Mouse (Mus musculus): ENCODE measurements at regions not wholly inside any gene's neighbourhood (a gene's known extent, or its start where the extent isn't known, plus 50 kb on each side); places are given as distances from the start of the nearest gene placed in this dataset.

- DNase-seq (ENCODE audit: low spot score): no peak
- no peak overlapping the region for H3K27ac ChIP-seq (ENCODE audit: low read depth, low read length)
- H3K36me3 ChIP-seq (ENCODE audit: control insufficient read depth, insufficient read depth, low read length): no peaks in the 10 kb centered on the region
- no peak overlapping the region for H3K4me3 ChIP-seq (ENCODE audit: low read depth, low read length)
- H3K4me2 ChIP-seq: no peak overlapping the region
- ATAC-seq (replicated peaks; ENCODE audit: low FRiP score): no peak
- no peak overlapping the region for H3K9ac ChIP-seq (ENCODE audit: low read depth, low read length)
- 37% methylated on average over 4 of the region's 4 CpGs for WGBS
- H3K27me3 ChIP-seq (replicated peaks; ENCODE audit: control insufficient read depth, insufficient read depth, low read length): no peaks in the 10 kb centered on the region
- H3K4me1 ChIP-seq (replicated peaks; ENCODE audit: control insufficient read depth, insufficient read depth, low read length): no peaks in the 10 kb centered on the region
- no peaks in the 10 kb centered on the region for H3K9me3 ChIP-seq (ENCODE audit: control insufficient read depth, low read length)
These were observed 80.0 kb upstream of the Egln3 start for GRCm38 (mm10) chr12:54283646-54284045.

GRCm38 (mm10) chr12:54283011-54283410 is 79.4 kb upstream of the Egln3 start:
- WGBS: 73% methylated on average over 1 of the region's 1 CpGs
- Histone ChIP-seq H3K4me1 (replicated peaks; ENCODE audit: control insufficient read depth, insufficient read depth, low read length) (no peaks in the 10 kb centered on the region), H3K27me3 (replicated peaks; ENCODE audit: control insufficient read depth, insufficient read depth, low read length) (no peaks in the 10 kb centered on the region), H3K36me3 (ENCODE audit: control insufficient read depth, insufficient read depth, low read length) (no peaks in the 10 kb centered on the region), H3K9ac (ENCODE audit: low read depth, low read length) (no peak overlapping the region), H3K9me3 (ENCODE audit: control insufficient read depth, low read length) (no peaks in the 10 kb centered on the region), H3K4me3 (ENCODE audit: low read depth, low read length) (no peak overlapping the region), H3K27ac (ENCODE audit: low read depth, low read length) (no peak overlapping the region), H3K4me2 (no peak overlapping the region)
- ATAC-seq (replicated peaks; ENCODE audit: low FRiP score) (no peak), DNase-seq (ENCODE audit: low spot score) (no peak)

- no peaks in the 10 kb centered on the region for H3K27me3 ChIP-seq (replicated peaks; ENCODE audit: control insufficient read depth, insufficient read depth, low read length)
- H3K4me3 ChIP-seq (ENCODE audit: low read depth, low read length): no peak overlapping the region
- H3K4me1 ChIP-seq (replicated peaks; ENCODE audit: control insufficient read depth, insufficient read depth, low read length): no peaks in the 10 kb centered on the region
- 52% methylated on average over 4 of the region's 4 CpGs for WGBS
- no peaks in the 10 kb centered on the region for H3K36me3 ChIP-seq (ENCODE audit: control insufficient read depth, insufficient read depth, low read length)
- no peak overlapping the region for H3K27ac ChIP-seq (ENCODE audit: low read depth, low read length)
- H3K9me3 ChIP-seq (ENCODE audit: control insufficient read depth, low read length): no peaks in the 10 kb centered on the region
- ATAC-seq (replicated peaks; ENCODE audit: low FRiP score): no peak
- H3K4me2 ChIP-seq: no peak overlapping the region
- DNase-seq (ENCODE audit: low spot score): no peak
- no peak overlapping the region for H3K9ac ChIP-seq (ENCODE audit: low read depth, low read length)
These were observed 78.7 kb upstream of the Egln3 start for GRCm38 (mm10) chr12:54282281-54282921.

GRCm38 (mm10) chr12:54280457-54280856 is 76.8 kb upstream of the Egln3 start:
- Histone ChIP-seq H3K36me3 (ENCODE audit: control insufficient read depth, insufficient read depth, low read length) (no peaks in the 10 kb centered on the region), H3K27me3 (replicated peaks; ENCODE audit: control insufficient read depth, insufficient read depth, low read length) (no peaks in the 10 kb centered on the region), H3K27ac (ENCODE audit: low read depth, low read length) (no peak overlapping the region), H3K4me1 (replicated peaks; ENCODE audit: control insufficient read depth, insufficient read depth, low read length) (no peaks in the 10 kb centered on the region), H3K4me2 (no peak overlapping the region), H3K4me3 (ENCODE audit: low read depth, low read length) (no peak overlapping the region), H3K9me3 (ENCODE audit: control insufficient read depth, low read length) (no peaks in the 10 kb centered on the region), H3K9ac (ENCODE audit: low read depth, low read length) (no peak overlapping the region)
- 83% methylated on average over 4 of the region's 4 CpGs for WGBS
- DNase-seq (ENCODE audit: low spot score) (no peak), ATAC-seq (replicated peaks; ENCODE audit: low FRiP score) (no peak)

GRCm38 (mm10) chr12:54280001-54280400 is 76.3 kb upstream of the Egln3 start:
- Histone ChIP-seq H3K36me3 (ENCODE audit: control insufficient read depth, insufficient read depth, low read length) (no peaks in the 10 kb centered on the region), H3K4me2 (no peak overlapping the region), H3K9ac (ENCODE audit: low read depth, low read length) (no peak overlapping the region), H3K9me3 (ENCODE audit: control insufficient read depth, low read length) (no peaks in the 10 kb centered on the region), H3K4me3 (ENCODE audit: low read depth, low read length) (no peak overlapping the region), H3K27me3 (replicated peaks; ENCODE audit: control insufficient read depth, insufficient read depth, low read length) (no peaks in the 10 kb centered on the region), H3K27ac (ENCODE audit: low read depth, low read length) (no peak overlapping the region), H3K4me1 (replicated peaks; ENCODE audit: control insufficient read depth, insufficient read depth, low read length) (no peaks in the 10 kb centered on the region)
- ATAC-seq (replicated peaks; ENCODE audit: low FRiP score) (no peak), DNase-seq (ENCODE audit: low spot score) (no peak)
- WGBS: 84% methylated on average over 3 of the region's 3 CpGs

GRCm38 (mm10) chr12:54276978-54277537 is 73.4 kb upstream of the Egln3 start:
- WGBS: 68% methylated on average over 7 of the region's 7 CpGs
- H3K27me3 ChIP-seq (replicated peaks; ENCODE audit: control insufficient read depth, insufficient read depth, low read length): no peaks in the 10 kb centered on the region
- DNase-seq (ENCODE audit: low spot score) (no peak), ATAC-seq (replicated peaks; ENCODE audit: low FRiP score) (no peak)
- H3K9ac ChIP-seq (ENCODE audit: low read depth, low read length): no peak overlapping the region
- H3K4me1 ChIP-seq (replicated peaks; ENCODE audit: control insufficient read depth, insufficient read depth, low read length): no peaks in the 10 kb centered on the region
- H3K27ac ChIP-seq (ENCODE audit: low read depth, low read length): no peak overlapping the region
- H3K4me3 ChIP-seq (ENCODE audit: low read depth, low read length): no peak overlapping the region
- H3K36me3 ChIP-seq (ENCODE audit: control insufficient read depth, insufficient read depth, low read length): no peaks in the 10 kb centered on the region
- no peak overlapping the region for H3K4me2 ChIP-seq
- no peaks in the 10 kb centered on the region for H3K9me3 ChIP-seq (ENCODE audit: control insufficient read depth, low read length)

GRCm38 (mm10) chr12:54273506-54273905 is 69.8 kb upstream of the Egln3 start:
- Histone ChIP-seq H3K4me2 (no peak overlapping the region), H3K9ac (ENCODE audit: low read depth, low read length) (no peak overlapping the region), H3K4me3 (ENCODE audit: low read depth, low read length) (no peak overlapping the region), H3K9me3 (ENCODE audit: control insufficient read depth, low read length) (no peaks in the 10 kb centered on the region), H3K27ac (ENCODE audit: low read depth, low read length) (no peak overlapping the region), H3K27me3 (replicated peaks; ENCODE audit: control insufficient read depth, insufficient read depth, low read length) (no peaks in the 10 kb centered on the region), H3K36me3 (ENCODE audit: control insufficient read depth, insufficient read depth, low read length) (no peaks in the 10 kb centered on the region), H3K4me1 (replicated peaks; ENCODE audit: control insufficient read depth, insufficient read depth, low read length) (no peaks in the 10 kb centered on the region)
- DNase-seq (ENCODE audit: low spot score) (no peak), ATAC-seq (replicated peaks; ENCODE audit: low FRiP score) (no peak)
- 86% methylated on average over 4 of the region's 4 CpGs for WGBS

GRCm38 (mm10) chr12:54272696-54273095 is 69.0 kb upstream of the Egln3 start:
- Histone ChIP-seq H3K4me1 (replicated peaks; ENCODE audit: control insufficient read depth, insufficient read depth, low read length) (no peaks in the 10 kb centered on the region), H3K27ac (ENCODE audit: low read depth, low read length) (no peak overlapping the region), H3K4me2 (no peak overlapping the region), H3K9ac (ENCODE audit: low read depth, low read length) (no peak overlapping the region), H3K27me3 (replicated peaks; ENCODE audit: control insufficient read depth, insufficient read depth, low read length) (no peaks in the 10 kb centered on the region), H3K9me3 (ENCODE audit: control insufficient read depth, low read length) (no peaks in the 10 kb centered on the region), H3K36me3 (ENCODE audit: control insufficient read depth, insufficient read depth, low read length) (no peaks in the 10 kb centered on the region), H3K4me3 (ENCODE audit: low read depth, low read length) (no peak overlapping the region)
- DNase-seq (ENCODE audit: low spot score) (no peak), ATAC-seq (replicated peaks; ENCODE audit: low FRiP score) (no peak)
- 76% methylated on average over 6 of the region's 6 CpGs for WGBS

GRCm38 (mm10) chr12:54272226-54272625 is 68.6 kb upstream of the Egln3 start:
- no peaks in the 10 kb centered on the region for H3K36me3 ChIP-seq (ENCODE audit: control insufficient read depth, insufficient read depth, low read length)
- no peak overlapping the region for H3K9ac ChIP-seq (ENCODE audit: low read depth, low read length)
- H3K4me1 ChIP-seq (replicated peaks; ENCODE audit: control insufficient read depth, insufficient read depth, low read length): no peaks in the 10 kb centered on the region
- DNase-seq (ENCODE audit: low spot score): no peak
- no peak for ATAC-seq (replicated peaks; ENCODE audit: low FRiP score)
- H3K9me3 ChIP-seq (ENCODE audit: control insufficient read depth, low read length): no peaks in the 10 kb centered on the region
- H3K4me2 ChIP-seq: no peak overlapping the region
- no peak overlapping the region for H3K4me3 ChIP-seq (ENCODE audit: low read depth, low read length)
- WGBS: 70% methylated on average over 2 of the region's 2 CpGs
- no peak overlapping the region for H3K27ac ChIP-seq (ENCODE audit: low read depth, low read length)
- H3K27me3 ChIP-seq (replicated peaks; ENCODE audit: control insufficient read depth, insufficient read depth, low read length): no peaks in the 10 kb centered on the region
